Mouse (Mus musculus) heart, postnatal 4 days (tissue): ENCODE measurements at regions not wholly inside any gene's neighbourhood (a gene's known extent, or its start where the extent isn't known, plus 50 kb on each side); places are given as distances from the start of the nearest gene placed in this dataset.
A peak's percentile ranks its signal among the peaks of the same experiment; 100 is the strongest.

Source experiments
- DNase-seq: peaks from one replicate; pipeline ENCODE4 v3.0.0; 2021

- no peak for DNase-seq
These were observed 202.7 kb upstream of the Xrcc4 start for GRCm38 (mm10) chr13:90292124-90292523.

- no peak for DNase-seq
These were observed 191.6 kb upstream of the Xrcc4 start for GRCm38 (mm10) chr13:90280976-90281375.

GRCm38 (mm10) chr13:90279786-90280382 lies 190.5 kb upstream of the Xrcc4 start:
- peak; percentile 5 for DNase-seq

- peak; percentile 22 for DNase-seq
These were observed 189.9 kb upstream of the Xrcc4 start for GRCm38 (mm10) chr13:90279355-90279754.

- DNase-seq, result no peak
These were observed 169.8 kb upstream of the Xrcc4 start for GRCm38 (mm10) chr13:90259071-90259742.

GRCm38 (mm10) chr13:90252981-90253380 lies 163.6 kb upstream of the Xrcc4 start:
- no peak for DNase-seq

- DNase-seq, result no peak
These were observed 156.8 kb upstream of the Xrcc4 start for GRCm38 (mm10) chr13:90245997-90246765.

- no peak for DNase-seq
These were observed 148.9 kb upstream of the Xrcc4 start for GRCm38 (mm10) chr13:90238331-90238730.

- DNase-seq, result no peak
These were observed 144.6 kb upstream of the Xrcc4 start for GRCm38 (mm10) chr13:90233986-90234385.

- DNase-seq, result no peak
These were observed 144.2 kb upstream of the Xrcc4 start for GRCm38 (mm10) chr13:90233561-90233960.

- DNase-seq, result no peak
These were observed 139.7 kb upstream of the Xrcc4 start for GRCm38 (mm10) chr13:90229106-90229505.

GRCm38 (mm10) chr13:90226212-90226611 lies 136.8 kb upstream of the Xrcc4 start:
- no peak for DNase-seq

- DNase-seq, result no peak
These were observed 123.0 kb upstream of the Xrcc4 start for GRCm38 (mm10) chr13:90212390-90212789.

- DNase-seq, result no peak
These were observed 118.5 kb upstream of the Xrcc4 start for GRCm38 (mm10) chr13:90207875-90208274.
